Mouse (Mus musculus) G1E (cell line): ENCODE measurements around the gene Hectd2.

Source experiments
- CTCF ChIP-seq: IDR thresholded peaks from 2 replicates; pipeline ENCODE4 v1.5.1; 2012; ENCODE audit warnings: low read depth, low read length, inconsistent platforms, mixed read lengths
- GATA2 ChIP-seq: IDR thresholded peaks from 2 replicates; pipeline ENCODE4 v1.6.1; 2012; ENCODE audit warnings: low read depth, low read length, inconsistent platforms, borderline replicate concordance
- POLR2AphosphoS5 ChIP-seq: IDR thresholded peaks from 2 replicates; pipeline ENCODE4 v1.6.1; 2012; ENCODE audit warnings: low read depth, low read length, inconsistent platforms; ENCODE audit not compliant: insufficient replicate concordance
- TAL1 ChIP-seq: conservative IDR thresholded peaks from 2 replicates; pipeline ENCODE4 v1.6.1; 2012; ENCODE audit warnings: low read depth, low read length, inconsistent platforms, mixed read lengths

DNA sequence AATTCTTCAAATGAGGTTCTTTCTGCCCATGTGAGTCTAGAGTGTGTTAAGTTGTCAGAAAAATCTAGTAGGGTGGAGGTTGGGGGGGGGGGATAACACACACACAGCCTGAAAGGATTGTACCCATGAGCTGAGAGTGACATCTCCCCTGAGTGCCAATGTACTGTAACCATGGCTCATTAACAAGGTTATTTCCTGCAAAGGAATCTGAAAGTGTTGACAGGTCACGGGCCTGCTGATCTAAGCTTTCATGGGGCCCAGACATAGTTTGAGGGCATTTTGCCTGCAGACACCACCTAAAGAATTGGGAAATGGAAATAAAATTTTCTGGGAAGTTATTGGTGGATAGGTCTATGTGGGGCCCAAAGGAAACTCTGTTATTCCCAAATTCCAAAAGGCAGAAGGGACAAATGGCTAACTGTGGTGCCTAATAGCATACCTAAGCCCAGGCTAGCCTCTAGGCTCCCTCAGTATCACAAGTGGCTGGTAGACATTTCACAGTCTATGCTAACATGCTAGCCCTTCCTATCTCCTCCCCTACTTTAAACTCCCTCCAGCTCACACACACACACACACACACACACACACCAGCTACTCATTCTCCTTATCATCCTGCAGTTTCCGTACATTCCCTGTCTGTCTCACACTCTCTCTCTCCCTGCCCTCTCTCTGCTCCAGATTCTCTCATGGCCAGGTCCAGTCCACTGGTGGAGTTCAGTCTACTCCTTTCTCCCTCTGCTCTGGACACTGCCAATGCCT, 114.6 kb downstream of the Hectd2 start:
- TF ChIP-seq CTCF (no peak), GATA2 (no peak), POLR2AphosphoS5 (no peak), TAL1 (no peak)
